Comparison of ENCODE assay signal across 19 mouse cellular contexts in the genomic region with DNA sequence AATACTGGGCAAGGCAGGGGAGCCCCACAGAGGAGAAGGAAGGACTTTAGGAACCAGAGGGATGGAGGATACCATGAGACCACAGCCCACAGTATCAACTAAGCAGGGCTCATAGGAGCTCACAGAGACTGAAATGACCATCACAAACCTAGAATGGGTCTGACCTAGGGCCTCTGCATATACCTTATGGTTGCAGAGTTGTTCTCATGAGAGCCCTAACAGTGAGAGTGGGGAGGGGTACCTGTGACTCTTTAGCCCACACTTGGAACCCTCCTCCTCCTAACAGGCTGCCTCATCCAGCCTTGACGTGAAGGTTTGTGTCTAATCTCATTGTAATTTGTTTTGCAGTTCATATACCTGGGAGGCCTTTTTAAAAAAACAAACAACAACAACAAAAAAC. TPM values are rescaled to one million over a fixed set of nuclear protein-coding genes. Genes with fewer than 3 reads are reported as not detected.
DNase-seq lines count a peak whose midpoint lies in the region; ATAC-seq and TF ChIP-seq lines count a peak whose summit lies in the region.
"Had no signal": no experiment of that assay in that cellular context is flagged by ENCODE, and none has a peak within 500 bp of the region (broad histone marks: within the 10 kb centered on the region; RNA-seq: fewer than 3 reads in every experiment).

No protein-coding gene starts in this region.

- 86% methylated on average over 1 of the region's 1 CpGs for WGBS in midbrain, embryonic 12.5 days
- 79% methylated on average over 1 of the region's 1 CpGs for WGBS in midbrain, postnatal 0 days
- 88% methylated on average over 1 of the region's 1 CpGs for WGBS in hindbrain, postnatal 0 days

- DNase-seq in cerebellum, postnatal 4 days (ENCODE audit: low spot score in 2 of 2): no peak
- peak; percentile 77 for DNase-seq in heart, adult 11 months
- no peak for DNase-seq in heart, postnatal 25 days (ENCODE audit: low spot score)
- no peak for DNase-seq in midbrain, postnatal 0 days (ENCODE audit: low spot score)
- DNase-seq in hindbrain, postnatal 0 days (ENCODE audit: low spot score): no peak
- no peak for DNase-seq in adipocyte (ENCODE audit: low spot score)
- DNase-seq: adrenal gland, adult 8-10 months; liver, embryonic 13.5 days had no signal

- no peaks in the 10 kb centered on the region for H3K9me3 ChIP-seq in midbrain, embryonic 12.5 days
- no peaks in the 10 kb centered on the region for H3K9me3 ChIP-seq in midbrain, postnatal 0 days (ENCODE audit: low read length)
- no peaks in the 10 kb centered on the region for H3K9me3 ChIP-seq in hindbrain, postnatal 0 days (ENCODE audit: low read length)
- H3K9me3 ChIP-seq: heart, embryonic 12.5 days; limb, embryonic 10.5 days; limb, embryonic 15.5 days; liver, embryonic 13.5 days; megakaryocyte, embryonic 14.5 days had no signal

- no peak for TF ChIP-seq CTCF in midbrain, postnatal 0 days (IDR thresholded peaks at IDR 0.05)
- no peak for TF ChIP-seq CTCF in hindbrain, postnatal 0 days (IDR thresholded peaks at IDR 0.05; ENCODE audit: low read depth)

- no peaks in the 10 kb centered on the region for H3K4me1 ChIP-seq in midbrain, embryonic 12.5 days
- no peaks in the 10 kb centered on the region for H3K4me1 ChIP-seq in midbrain, postnatal 0 days (ENCODE audit: insufficient read depth, low read length)
- no peaks in the 10 kb centered on the region for H3K4me1 ChIP-seq in hindbrain, postnatal 0 days (ENCODE audit: insufficient read depth, low read length)
- H3K4me1 ChIP-seq: heart, embryonic 12.5 days; limb, embryonic 15.5 days had no signal

- 0 out of 2 replicates have a peak, but pooled peaks have one; percentile 18 for ATAC-seq in cerebellum, adult (ENCODE audit: insufficient number of reproducible peaks, low FRiP score, low TSS enrichment)
- ATAC-seq in midbrain, embryonic 12.5 days (ENCODE audit: low FRiP score, low read depth): peak; percentile 44
- ATAC-seq in midbrain, postnatal 0 days (ENCODE audit: low FRiP score): no peak
- ATAC-seq in hindbrain, postnatal 0 days: 0 out of 2 replicates have a peak, but pooled peaks have one; percentile 12
- ATAC-seq: activated CD4-positive, CD25-positive, alpha-beta regulatory T cell, adult 4 months; lung, postnatal 0 days had no signal

- no peak overlapping the region for H3K27ac ChIP-seq in midbrain, embryonic 12.5 days (replicated peaks)
- H3K27ac ChIP-seq in midbrain, postnatal 0 days (ENCODE audit: low read depth, low read length): no peak overlapping the region
- H3K27ac ChIP-seq in hindbrain, postnatal 0 days: no peak overlapping the region
- H3K27ac ChIP-seq: gastrocnemius, adult 2 months; heart, adult 2 months; limb, embryonic 10.5 days; limb, embryonic 15.5 days; liver, embryonic 13.5 days had no signal

- peaks cover 33% of the 10 kb centered on the region for H3K36me3 ChIP-seq in midbrain, embryonic 12.5 days
- peaks cover 19% of the 10 kb centered on the region for H3K36me3 ChIP-seq in midbrain, postnatal 0 days (ENCODE audit: insufficient read depth, low read length)
- H3K36me3 ChIP-seq in hindbrain, postnatal 0 days (ENCODE audit: insufficient read depth, low read length): peaks cover 12% of the 10 kb centered on the region

- no peak overlapping the region for H3K4me3 ChIP-seq in midbrain, embryonic 12.5 days
- H3K4me3 ChIP-seq in midbrain, postnatal 0 days (ENCODE audit: low read depth, low read length): no peak overlapping the region
- no peak overlapping the region for H3K4me3 ChIP-seq in hindbrain, postnatal 0 days (ENCODE audit: low read length)
- H3K4me3 ChIP-seq: gastrocnemius, adult 2 months; heart, adult 2 months; heart, embryonic 12.5 days; limb, embryonic 10.5 days; limb, embryonic 15.5 days; liver, embryonic 13.5 days; megakaryocyte, embryonic 14.5 days had no signal

- intact Hi-C loops in heart, postnatal 25 days (cut with DNase I): loop anchor here (5.0 kb wide), 1 partner anchor 192 kb away; no protein-coding TSS in a partner anchor

- no peak overlapping the region for H3K9ac ChIP-seq in midbrain, embryonic 12.5 days (replicated peaks)
- no peak overlapping the region for H3K9ac ChIP-seq in midbrain, postnatal 0 days (replicated peaks; ENCODE audit: low read length, poor library complexity, severe bottlenecking)
- no peak overlapping the region for H3K9ac ChIP-seq in hindbrain, postnatal 0 days (replicated peaks; ENCODE audit: low read length)
- H3K9ac ChIP-seq: heart, embryonic 12.5 days; limb, embryonic 15.5 days; liver, embryonic 13.5 days had no signal

- H3K4me2 ChIP-seq in midbrain, embryonic 12.5 days (replicated peaks): no peak overlapping the region
- no peak overlapping the region for H3K4me2 ChIP-seq in midbrain, postnatal 0 days (ENCODE audit: low read depth, low read length, poor library complexity, severe bottlenecking)
- H3K4me2 ChIP-seq in hindbrain, postnatal 0 days (ENCODE audit: low read depth, low read length): no peak overlapping the region
- H3K4me2 ChIP-seq: heart, embryonic 12.5 days; limb, embryonic 15.5 days; liver, embryonic 13.5 days had no signal

- no peaks in the 10 kb centered on the region for H3K27me3 ChIP-seq in midbrain, embryonic 12.5 days
- no peaks in the 10 kb centered on the region for H3K27me3 ChIP-seq in midbrain, postnatal 0 days (ENCODE audit: insufficient read depth, low read length)
- no peaks in the 10 kb centered on the region for H3K27me3 ChIP-seq in hindbrain, postnatal 0 days (ENCODE audit: insufficient read depth, low read length)
- H3K27me3 ChIP-seq: CH12.LX; heart, embryonic 12.5 days; limb, embryonic 15.5 days; liver, embryonic 13.5 days; megakaryocyte, embryonic 14.5 days had no signal

RNA-seq across cellular contexts. Expression of gene Zdhhc17, which starts 35.1 kb away (rescaled TPM):
- total RNA-seq in heart, postnatal 25 days (2021): 10 to 100 TPM; 24.8 to 27.7 TPM
- polyA plus RNA-seq in midbrain, embryonic 12.5 days (2016; fragmentation: Nextera tagmentation; extraction: Ambion mirVana): 47.9 and 50.6 TPM in 2 replicates
- total RNA-seq in midbrain, postnatal 0 days (2014; rRNA removed): 60.9 and 63.0 TPM in 2 replicates
- polyA plus RNA-seq in midbrain, postnatal 0 days (2015; fragmentation: Nextera tagmentation; extraction: Ambion mirVana): 44.4 and 44.8 TPM in 2 replicates
- 40.7 and 45.1 TPM in 2 replicates for total RNA-seq in hindbrain, postnatal 0 days (2014; rRNA removed)
- polyA plus RNA-seq in hindbrain, postnatal 0 days (2015; fragmentation: Nextera tagmentation; extraction: Ambion mirVana): 41.0 and 44.8 TPM in 2 replicates

RNA-seq across cellular contexts. Expression of gene Csrp2, which starts 55.3 kb away (rescaled TPM):
- total RNA-seq in heart, postnatal 25 days (2021): 10 to 100 TPM; 54.6 to 60.7 TPM
- polyA plus RNA-seq in midbrain, embryonic 12.5 days (2016; fragmentation: Nextera tagmentation; extraction: Ambion mirVana): 143 and 157 TPM in 2 replicates
- 43.1 and 62.1 TPM in 2 replicates for total RNA-seq in midbrain, postnatal 0 days (2014; rRNA removed)
- polyA plus RNA-seq in midbrain, postnatal 0 days (2015; fragmentation: Nextera tagmentation; extraction: Ambion mirVana): 77.0 and 80.1 TPM in 2 replicates
- 43.2 and 76.3 TPM in 2 replicates for total RNA-seq in hindbrain, postnatal 0 days (2014; rRNA removed)
- 81.1 and 99.6 TPM in 2 replicates for polyA plus RNA-seq in hindbrain, postnatal 0 days (2015; fragmentation: Nextera tagmentation; extraction: Ambion mirVana)
